ENCODE assay signal across 12 mouse cellular contexts in genomic region chr12:12030039-12030550, GRCm38 (mm10).
"Had no signal": no experiment of that assay in that cellular context is flagged by ENCODE, and none has a peak within 500 bp of the region (broad histone marks: within the 10 kb centered on the region; RNA-seq: fewer than 3 reads in every experiment).

No protein-coding gene starts in this region.

- H3K9ac ChIP-seq: intestine, embryonic 15.5 days; liver, embryonic 15.5 days; lung, embryonic 15.5 days; midbrain, embryonic 13.5 days had no signal

- ATAC-seq: intestine, embryonic 15.5 days; midbrain, embryonic 13.5 days had no signal

- H3K4me2 ChIP-seq: intestine, embryonic 15.5 days; liver, embryonic 11.5 days; liver, embryonic 15.5 days; lung, embryonic 15.5 days; midbrain, embryonic 13.5 days had no signal

- H3K4me3 ChIP-seq: intestine, embryonic 15.5 days; limb, embryonic 10.5 days; liver, embryonic 15.5 days; lung, embryonic 15.5 days; midbrain, embryonic 13.5 days had no signal

- H3K9me3 ChIP-seq: intestine, embryonic 15.5 days; limb, embryonic 10.5 days; liver, embryonic 15.5 days; lung, embryonic 15.5 days; midbrain, embryonic 13.5 days had no signal

- H3K4me1 ChIP-seq: intestine, embryonic 15.5 days; limb, embryonic 10.5 days; liver, embryonic 15.5 days; lung, embryonic 15.5 days; midbrain, embryonic 13.5 days had no signal

- DNase-seq: kidney, adult 18-20 months; kidney, postnatal 10 days; right cerebral cortex, adult 18-20 months; right cerebral cortex, postnatal 25 days; thymus, adult 18-20 months; thymus, postnatal 25 days had no signal

- H3K27ac ChIP-seq: intestine, embryonic 15.5 days; limb, embryonic 10.5 days; liver, embryonic 15.5 days; lung, embryonic 15.5 days; midbrain, embryonic 13.5 days had no signal

- H3K36me3 ChIP-seq: intestine, embryonic 15.5 days; limb, embryonic 10.5 days; liver, embryonic 15.5 days; lung, embryonic 15.5 days; midbrain, embryonic 13.5 days had no signal

- H3K27me3 ChIP-seq: intestine, embryonic 15.5 days; liver, embryonic 15.5 days; lung, embryonic 15.5 days; midbrain, embryonic 13.5 days had no signal
